Mouse (Mus musculus) megakaryocyte-erythroid progenitor cell, adult 5-6 weeks (primary cell): Measurements from ENCODE around the gene Zbtb46. TPM values are rescaled to one million over a fixed set of nuclear protein-coding genes. Genes with fewer than 3 reads are reported as not detected.
A peak's percentile ranks its signal among the peaks of the same experiment; 100 is the strongest.

Experiments used
- ATAC-seq: replicated peaks from 2 replicates; pipeline ENCODE4 v1.8.0; 2016; ENCODE audit warnings: mild to moderate bottlenecking, inconsistent platforms; ENCODE audit not compliant: severe bottlenecking, poor library complexity, low FRiP score, low TSS enrichment
- total RNA-seq, 2 experiments: library from RNA; stranded (forward) in 1 of 2; stranded (reverse) in 1 of 2; fragments of 200-1000, 215-1000 nt in 1 of 2; fragments of >200 nt in 1 of 2; fragmentation: Nextera tagmentation in 1 of 2; gene quantifications; 2 replicates each; pipeline ENCODE4 v1.2.3; 2014 to 2017

The Zbtb46 gene
- total RNA-seq, 2 experiments from 2014 or later, result 22.8 to 33.5 TPM

DNA sequence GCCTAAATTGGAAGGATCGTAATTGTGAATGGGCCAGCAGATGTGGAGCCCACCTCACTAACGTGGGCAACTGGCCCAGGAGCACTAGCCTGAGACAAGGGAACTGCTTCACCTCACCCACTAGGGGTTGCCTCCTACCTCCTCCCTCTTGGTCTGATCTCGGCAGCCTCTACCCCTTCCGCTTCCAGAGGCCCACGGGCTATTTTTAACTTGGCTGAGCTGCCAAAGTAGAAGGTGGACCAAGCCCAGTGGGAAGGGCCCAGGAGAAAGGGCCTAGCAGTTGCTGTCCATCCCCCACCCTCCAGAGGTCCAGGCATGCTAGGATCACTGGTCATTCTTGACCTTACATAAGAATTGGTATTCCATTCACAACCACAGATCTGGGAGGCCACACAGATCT lies 12.0 kb upstream of the Zbtb46 start:
- ATAC-seq, result peak; percentile 42; the same call in 1 of the 2 replicates

DNA sequence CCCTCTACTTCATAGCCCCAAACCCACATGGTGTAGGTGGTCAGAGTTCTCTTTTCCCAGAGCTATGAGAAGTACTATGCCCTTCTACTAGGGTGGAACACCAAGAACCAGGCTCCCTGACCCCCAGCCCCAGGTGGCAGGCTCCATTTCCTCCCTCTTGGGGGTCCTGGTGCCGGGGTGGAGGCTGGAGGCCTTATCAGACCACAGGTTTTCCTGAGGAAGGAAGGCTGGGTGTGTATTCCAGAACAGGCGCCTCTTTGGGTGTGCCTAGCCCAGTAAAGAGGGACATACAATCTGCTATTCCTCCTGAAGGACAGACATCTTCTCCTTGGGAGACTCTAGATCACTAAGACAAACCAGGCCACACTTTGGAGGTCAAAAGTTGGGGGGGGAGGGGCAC lies 11.1 kb upstream of the Zbtb46 start:
- ATAC-seq, result no peak

DNA sequence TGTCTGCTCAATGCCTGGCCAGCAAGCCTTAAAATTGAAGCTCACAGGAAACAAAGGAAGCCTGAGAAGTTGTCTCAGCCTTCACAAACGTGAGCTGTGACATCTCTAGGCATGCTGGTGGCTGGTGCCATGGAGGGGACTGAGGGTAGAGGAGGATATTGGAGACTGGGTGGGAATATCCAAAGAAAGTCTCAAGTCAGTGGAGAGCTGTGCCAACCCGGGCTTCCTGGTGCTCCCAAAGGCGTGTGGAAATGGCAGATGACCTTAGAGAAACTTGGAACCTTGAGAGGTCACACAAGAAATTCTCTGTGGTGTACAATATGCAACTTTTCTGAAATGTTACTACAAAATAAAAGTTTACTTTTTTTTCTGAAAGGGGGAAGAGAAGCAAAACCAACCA lies 6.2 kb upstream of the Zbtb46 start:
- ATAC-seq, result no peak

DNA sequence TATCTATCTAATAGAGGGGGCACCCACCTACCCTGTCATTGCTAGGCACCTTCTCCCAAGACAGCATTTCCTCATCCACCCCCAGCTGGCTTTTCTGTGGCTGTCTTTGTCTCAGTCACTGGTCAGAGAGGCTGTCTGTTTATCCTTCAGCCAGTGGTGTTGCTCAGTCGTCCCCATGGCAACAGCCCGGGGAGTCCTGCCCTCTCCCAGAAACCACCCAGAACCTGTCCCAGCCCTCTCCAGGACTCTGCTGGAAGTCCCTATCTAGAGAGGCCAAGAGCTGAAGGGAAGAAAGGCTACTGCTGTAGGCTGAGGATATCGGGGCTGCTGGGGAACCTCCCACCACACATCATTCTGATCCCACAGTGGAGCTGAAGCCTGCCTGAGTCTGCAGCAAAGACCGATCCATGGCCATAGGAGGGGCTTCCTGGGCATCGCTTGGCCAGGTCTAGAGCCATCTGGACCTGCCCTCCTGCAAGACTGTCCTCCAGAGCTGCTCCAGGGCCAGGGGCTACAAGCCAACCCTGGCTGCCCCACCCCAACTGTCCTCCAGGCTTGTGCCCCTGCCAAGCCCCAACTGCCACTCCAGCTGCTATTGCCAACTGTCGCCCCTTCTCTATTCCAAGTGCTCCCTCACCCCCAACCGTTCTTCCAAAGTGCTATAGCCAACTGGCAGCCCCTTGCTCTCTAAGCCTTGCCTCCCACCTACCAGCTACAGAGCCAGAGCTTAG lies 3.9 kb upstream of the Zbtb46 start:
- peak; percentile 66 for ATAC-seq

DNA sequence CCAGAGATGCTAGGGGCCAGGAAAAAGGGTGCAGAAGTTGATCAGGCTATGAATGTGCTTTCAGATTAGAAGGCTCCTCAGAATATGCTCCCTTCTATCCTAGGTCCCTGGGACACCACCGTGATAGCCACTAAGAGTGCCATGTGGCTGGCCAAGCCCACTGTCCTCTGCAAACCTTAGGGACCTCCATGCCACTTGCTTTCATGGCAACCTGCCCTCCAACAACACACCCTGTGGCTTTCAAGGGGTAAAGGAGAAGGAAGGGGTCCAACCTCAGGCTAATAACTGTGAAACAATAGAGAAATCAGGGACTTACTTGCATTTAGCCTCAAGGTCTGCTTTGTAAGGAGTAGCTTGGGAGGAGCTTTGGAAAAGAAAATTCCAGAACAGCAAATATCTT lies 3.4 kb upstream of the Zbtb46 start:
- no peak for ATAC-seq

DNA sequence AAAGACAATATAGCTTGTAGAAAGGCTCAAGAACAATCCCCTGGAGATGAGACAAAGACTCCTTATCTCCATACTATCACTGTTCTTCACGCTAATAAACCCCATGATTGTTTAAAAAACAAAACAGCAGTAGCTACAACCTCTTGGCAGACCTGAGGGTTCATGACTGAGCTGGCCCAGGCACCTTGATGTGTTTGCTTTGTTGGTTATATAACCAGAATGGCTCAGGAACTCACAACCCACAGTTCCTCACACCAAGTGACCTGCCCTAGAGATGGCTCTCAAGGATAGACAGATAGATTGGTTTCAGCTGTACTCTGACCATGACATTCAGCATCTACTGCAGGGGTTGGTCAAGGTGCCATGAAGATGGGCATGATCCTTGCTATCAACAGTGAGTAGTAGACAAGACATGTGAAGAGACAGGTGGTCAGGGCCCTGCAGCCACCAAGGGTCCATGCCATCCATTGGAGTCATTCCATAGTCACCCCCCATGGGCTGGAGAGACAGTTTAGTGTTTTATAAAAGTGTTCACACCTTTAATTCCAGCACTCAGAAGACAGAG lies 2.4 kb upstream of the Zbtb46 start:
- no peak for ATAC-seq

DNA sequence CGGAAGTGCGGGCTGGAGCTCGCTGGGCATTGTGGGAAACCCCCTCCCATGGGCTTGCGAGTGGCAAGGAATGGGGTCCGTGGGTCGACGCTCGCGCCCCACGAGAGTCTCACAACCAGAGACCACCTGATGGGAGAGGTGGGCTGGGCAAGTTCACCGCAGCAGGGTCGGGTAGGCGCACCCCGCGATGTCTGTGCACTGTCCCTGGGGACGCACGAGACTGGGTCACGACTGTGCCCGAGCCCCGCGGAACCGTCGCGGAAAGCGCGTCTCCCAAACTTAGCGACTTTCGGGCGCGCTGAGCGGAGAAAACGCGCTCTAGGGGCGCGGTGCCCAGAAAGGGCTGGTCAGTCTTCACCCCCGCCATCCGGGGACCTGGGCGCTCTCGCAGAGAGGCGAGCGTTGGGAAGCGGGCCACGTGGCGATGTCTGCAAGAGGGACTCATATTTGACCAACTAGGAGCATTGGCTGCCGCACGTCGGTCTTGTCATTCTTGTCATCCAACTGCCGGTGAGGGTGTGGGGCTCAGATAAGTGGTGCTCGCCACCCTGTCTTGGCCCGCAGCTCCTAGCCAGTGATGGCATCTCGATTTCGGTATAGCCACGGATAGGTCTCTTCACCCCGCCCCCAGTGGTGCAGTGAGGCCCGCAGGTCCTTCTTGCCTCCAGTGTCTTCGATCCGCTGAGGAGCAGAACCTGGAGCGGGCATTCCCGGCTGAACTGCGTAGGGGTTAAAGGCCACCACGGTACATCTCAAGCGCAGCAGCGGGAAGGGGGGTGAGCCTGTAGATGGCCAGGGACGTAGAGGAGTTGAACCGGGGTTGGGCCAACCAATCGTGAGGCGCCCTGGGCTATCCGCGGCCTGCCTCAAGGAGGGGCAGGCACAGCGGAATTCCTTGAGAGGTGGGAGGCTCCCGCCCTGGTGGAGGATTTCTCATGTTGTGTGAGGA lies 721 bp upstream of the Zbtb46 start:
- peak; percentile 76 for ATAC-seq

DNA sequence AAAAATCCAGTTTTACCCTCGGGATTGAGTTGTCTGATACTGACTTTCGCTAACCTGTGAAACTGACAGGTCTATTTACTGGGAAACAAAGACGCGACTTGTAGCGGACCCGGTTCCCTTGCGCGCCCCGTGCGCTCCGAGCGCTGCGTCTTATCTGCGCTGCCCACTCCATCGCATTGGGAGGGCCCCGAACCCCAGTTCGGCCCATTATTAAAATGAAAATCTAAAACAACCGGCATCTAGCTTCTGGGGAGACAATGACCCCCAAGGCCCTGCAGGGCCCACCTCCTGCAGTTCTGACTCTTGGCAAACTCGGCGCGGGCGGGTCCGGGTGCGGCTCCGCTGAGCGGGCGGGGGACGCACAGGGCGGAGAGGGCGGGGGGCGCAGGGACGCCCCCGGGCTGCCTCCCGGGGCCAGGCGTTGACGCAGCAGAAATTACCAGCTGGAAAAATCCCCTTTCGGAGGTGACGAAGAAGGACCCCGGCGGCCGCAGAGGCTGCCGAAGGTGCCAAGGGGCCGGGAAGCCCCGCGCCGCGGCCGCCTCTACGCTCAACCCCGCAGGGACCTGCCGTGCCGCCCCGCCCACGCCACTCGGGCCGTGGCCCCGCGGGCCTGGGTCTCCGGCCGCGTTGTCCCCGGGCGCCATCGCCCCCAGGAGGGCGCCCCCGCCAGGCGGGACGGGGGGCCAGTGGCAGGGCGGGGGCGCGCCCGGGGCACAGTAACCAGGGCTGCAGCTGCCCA lies 644 bp downstream of the Zbtb46 start:
- ATAC-seq, result no peak

DNA sequence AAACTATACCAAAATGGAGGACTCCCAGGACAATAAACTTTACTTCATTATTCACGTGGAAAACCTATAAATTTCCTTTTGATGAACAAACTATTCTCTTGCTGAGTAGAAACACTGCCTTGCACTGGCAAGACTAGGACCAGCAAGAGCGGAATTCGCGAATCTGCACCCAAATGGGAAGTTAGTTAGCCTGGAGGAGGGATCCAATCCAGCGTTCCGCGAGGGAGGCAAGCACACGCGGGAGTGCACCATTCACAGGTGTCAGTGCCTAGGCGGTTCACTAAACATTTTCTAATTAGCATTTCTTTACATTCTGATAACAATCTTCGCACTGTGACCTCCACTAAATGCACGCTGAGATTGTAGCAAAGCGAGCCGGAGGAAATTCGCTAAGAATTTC lies 1.4 kb downstream of the Zbtb46 start:
- ATAC-seq, result no peak

DNA sequence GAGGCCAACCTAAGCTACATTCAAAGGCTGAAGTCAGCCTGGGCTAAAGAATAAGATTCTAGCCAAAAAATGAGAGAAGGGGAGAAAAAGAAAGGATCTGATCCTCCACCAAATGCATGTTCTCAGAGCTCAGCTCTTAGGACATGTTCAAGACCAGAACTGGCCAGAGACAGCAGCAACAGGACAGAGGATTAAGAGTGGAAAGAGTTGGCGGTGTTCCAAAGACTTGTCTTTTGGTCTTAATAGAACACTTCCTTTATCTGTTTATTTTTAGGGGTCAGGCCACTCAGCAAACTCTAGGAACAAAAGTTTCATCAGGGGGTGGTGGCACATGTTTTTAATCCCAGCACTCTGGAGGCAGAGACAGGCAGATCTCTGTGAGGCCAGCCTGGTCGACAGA lies 3.3 kb downstream of the Zbtb46 start:
- ATAC-seq, result no peak

DNA sequence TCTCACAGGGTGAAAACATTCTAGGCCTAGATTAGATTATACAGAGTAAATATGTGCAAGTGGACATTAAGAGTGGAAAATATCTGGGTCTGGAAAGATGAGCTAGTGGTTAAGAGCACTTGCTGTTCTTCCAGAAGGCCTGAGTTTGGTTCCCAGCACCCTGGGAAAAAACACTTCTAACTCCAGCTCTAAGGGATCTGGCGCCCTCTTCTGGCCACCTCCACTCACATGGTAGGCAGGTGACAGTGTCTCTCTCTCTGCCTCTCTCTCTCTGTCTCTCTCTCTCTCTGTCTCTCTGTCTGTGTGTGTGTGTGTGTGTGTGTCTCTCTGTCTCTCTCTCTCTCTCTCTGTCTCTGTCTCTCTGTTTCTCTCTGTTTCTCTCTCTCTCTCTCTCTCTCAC lies 6.0 kb downstream of the Zbtb46 start:
- no peak for ATAC-seq

DNA sequence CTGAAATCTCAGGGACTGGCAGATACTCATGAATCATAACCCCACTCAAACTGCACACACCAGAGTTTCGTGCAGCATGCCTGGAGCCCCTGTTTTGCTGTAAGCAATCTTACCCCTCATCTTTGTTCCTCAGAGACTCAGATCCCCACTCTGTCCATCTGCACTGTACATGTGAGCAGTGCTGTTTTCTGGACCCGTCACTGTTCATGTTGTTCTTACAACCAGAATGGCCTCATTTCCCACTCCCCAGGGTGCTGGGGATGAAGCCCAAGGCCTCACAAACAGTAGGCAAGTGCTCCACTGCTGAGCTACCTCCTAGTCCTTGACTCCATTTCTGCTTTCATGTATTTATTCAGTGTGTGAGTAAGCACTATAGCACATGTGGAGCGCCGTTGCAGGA lies 7.0 kb downstream of the Zbtb46 start:
- ATAC-seq, result no peak

DNA sequence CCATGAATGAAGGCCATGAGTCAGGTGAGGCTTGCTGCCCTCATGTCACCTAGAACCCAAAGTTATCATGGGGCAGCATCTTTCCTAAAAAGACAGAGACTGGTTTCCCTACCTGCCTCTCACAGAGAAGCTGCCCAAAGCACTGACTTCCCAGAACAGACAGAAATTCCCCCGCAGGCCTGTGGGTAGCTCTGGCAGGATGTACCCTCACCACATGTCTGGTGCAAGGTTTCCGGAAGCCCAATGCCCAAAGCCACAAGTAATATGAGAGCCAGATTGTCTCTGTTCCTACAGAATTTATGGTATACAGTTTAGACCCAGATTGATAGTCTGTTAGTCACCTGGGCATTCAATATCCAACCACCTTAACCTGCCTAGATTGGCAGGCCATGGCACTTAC lies 16.2 kb downstream of the Zbtb46 start:
- ATAC-seq, result no peak

DNA sequence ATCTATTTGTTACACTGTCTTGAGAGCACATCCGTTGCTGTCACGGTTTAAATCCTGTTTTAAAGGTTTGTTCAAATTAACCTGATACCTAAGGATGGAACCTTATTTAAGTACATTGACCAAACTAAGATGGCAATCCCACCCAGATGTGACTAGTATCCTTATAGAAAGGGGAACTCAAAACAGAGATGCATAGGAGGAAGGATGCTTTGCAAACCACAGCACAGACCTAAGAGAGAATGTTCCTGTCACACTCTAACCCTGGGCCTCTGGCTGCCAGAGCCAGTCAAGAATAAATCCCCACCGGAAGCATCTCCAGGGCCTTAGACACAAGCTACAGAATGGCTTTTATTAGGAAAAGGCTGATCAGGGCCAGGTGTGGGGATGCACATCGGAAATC lies 21.1 kb downstream of the Zbtb46 start:
- no peak for ATAC-seq

DNA sequence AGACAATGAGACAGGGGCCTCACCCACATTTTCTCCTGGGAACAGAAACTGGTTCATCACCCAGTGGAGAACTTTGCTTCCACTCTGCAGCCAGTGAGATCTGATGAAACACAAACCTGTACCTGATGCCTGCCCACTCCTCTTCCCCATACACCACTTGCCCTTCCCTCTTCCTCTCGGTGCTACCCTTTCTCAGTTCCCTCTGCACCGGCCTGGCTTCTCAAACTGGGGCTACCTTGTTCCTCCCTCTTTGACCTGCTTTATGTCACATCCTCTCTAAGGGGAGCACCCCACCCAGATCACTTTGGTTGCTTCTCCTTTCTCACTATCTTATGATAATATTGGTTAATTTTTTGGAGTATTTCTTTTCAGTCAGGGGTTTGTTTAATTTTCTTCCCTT lies 23.0 kb downstream of the Zbtb46 start:
- 0 out of 2 replicates have a peak, but pooled peaks have one; percentile 38 for ATAC-seq

DNA sequence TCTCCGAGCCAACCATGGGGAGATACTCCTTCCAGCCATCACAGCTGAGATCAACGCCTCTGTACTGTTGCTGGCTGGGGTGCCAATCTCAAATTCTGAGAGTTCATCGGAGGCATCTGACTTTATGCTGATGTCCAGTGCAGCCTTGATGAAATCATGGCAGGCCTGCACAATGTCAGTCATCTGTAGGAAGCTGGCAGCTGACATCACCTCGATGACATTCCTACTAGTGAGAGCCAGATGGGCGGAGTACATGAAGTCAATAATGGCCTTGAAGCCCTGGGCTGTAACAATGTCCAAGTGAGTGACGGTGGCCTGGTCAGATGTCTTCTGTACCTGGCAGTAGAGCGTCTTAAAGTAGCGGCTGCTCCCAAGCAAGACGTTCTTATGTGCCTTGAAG lies 35.4 kb downstream of the Zbtb46 start:
- no peak for ATAC-seq

DNA sequence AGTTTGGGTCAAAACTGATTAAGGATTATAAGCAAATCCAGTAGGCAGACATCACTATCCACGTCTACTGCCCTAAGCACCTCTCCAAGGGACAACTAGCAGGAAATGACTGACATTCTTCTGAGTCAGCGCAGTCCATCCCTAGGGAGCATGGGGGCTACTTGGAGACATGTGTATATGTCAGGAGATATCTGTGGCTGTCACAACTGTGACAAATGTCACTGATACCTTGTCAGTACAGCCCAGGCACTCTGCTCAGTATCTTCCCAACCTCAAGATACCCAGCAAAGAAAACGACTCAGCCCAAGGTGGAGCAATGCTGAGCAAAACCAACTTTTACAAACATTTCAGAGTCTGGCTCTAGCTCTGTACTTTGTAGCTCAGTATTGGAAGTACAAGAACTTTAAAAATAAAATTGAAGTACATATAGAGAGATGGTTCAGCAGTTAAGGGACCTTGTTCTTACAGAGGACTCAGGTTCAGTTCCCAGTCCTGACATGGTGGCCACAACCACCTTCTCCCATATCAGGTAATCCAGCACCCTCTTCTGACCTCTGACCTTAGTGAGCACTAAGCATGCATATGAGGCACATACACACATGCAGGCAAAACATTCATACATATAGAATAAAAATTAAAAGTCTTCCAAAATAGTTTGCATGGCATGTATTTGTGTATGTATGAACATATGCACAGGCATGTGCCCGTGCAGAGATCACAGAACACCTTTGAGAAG lies 38.2 kb downstream of the Zbtb46 start:
- ATAC-seq, result peak; percentile 42

DNA sequence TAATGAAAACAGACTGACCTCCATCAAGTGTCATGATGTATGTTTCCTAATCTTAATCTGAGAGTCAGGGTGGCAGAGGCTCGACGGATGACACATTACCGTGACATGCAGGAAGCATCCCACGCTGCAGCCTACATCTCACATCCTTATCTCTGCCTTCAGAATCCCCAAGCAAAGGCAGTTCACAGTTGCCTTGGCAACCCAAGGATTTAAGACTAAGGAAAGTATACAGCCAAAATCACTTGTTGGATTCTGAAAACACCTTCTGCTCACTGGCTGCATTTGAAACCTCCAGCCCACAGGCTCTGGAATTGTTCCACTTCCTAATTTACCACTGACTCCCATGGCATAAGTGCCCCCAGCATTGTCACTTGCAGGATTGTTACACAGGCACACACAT lies 38.8 kb downstream of the Zbtb46 start:
- ATAC-seq, result peak; percentile 35

DNA sequence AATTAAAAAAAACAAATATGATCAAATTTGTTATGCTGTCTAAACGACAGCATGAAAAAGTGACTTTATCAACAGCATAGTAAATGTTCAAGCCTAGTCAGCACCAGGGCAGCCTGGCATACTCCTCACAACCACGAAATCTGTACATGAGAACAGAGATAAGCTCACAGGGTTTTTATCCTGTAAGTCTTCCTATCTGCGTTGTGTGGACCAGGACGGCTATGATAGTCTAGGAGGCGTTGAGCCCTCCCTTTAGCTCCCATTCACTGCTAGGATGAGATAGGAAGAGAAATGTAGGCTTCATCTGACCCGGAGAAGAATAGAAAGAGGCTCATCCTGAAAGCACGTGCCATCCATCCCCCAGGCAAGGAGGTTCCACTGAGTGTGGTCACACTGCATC lies 39.9 kb downstream of the Zbtb46 start:
- peak; percentile 78 for ATAC-seq
